Mouse (Mus musculus): ENCODE measurements around the gene Gm5244. TPM values are rescaled to one million over a fixed set of nuclear protein-coding genes. Genes with fewer than 3 reads are reported as not detected.

The Gm5244 gene
- polyA plus RNA-seq (2014; fragmentation: Illumina TruSeq; extraction: RNeasy Lipid Tissue Mini Kit (QIAGEN cat#74804); ENCODE audit: low replicate concordance), result not detected

DNA sequence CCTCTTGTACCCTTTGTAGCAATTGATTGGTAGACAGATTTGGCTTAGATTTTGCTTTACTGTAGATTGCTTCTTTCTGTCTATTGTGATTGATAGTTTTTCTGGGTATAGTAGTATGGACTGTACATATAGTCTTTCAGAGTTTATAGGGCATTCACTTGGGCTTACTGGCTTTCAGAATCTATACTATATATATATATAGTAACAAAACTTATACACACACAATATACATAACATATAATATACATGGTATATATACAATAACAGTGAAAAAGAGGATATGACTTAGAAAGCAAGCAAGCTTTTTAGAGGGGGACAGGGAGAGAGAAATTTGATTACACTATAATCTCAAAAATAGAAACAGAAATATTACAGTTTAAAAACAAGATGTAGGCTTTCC is at the start of gene Gm5244:
Gene Gm5244, plus strand, starts transcription at position 301 of the 400 bp plus-strand sequence.

DNA sequence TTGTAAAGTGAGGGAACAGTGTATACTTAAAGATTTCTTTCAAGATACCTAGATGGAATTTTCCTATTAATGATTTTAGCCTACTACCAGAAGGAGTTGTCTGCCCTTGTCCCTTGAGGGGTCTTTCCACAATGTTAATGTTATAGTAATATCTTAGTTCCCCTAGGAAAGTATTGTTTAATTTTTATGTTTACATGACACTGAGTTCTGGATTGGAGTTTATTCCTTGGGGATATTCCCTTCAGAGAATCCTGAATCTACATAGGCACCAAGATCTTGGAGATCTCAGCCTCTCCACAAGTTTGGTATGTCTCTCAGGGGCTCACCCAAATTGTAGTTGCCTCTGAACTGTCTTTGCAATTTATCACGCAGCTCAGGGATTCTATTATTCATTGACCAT is 10.5 kb downstream of the Gm5244 start, which contains the start of gene Olfr1444:
Gene Olfr1444, plus strand, starts transcription at position 301 of the 400 bp plus-strand sequence.

DNA sequence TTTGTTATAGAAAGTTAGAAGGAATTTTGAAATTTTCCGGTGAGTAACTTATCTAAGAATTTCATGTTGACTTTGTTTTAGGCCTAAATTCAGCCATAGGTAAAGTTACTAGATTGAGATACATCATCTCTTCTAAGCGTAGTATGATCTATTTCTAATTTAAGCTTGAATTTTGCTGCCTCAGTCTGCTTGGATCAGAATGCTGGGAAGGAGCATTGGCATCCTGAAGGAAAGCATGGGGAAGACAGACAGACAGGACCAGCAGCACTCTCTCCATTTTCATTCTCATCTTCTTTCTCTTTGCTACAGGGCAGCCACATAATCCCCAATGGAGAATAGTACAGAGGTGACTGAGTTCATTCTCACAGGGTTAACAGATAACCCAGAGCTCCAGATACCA is 37.1 kb downstream of the Gm5244 start, which contains the start of gene Olfr1445:
Gene Olfr1445, plus strand, starts transcription at position 301 of the 400 bp plus-strand sequence.

GRCm38 (mm10) chr19:12893424-12893823 is 46.9 kb downstream of the Gm5244 start, which contains the start of gene Olfr1446:
TSS of gene Olfr1446 (minus strand) at chr19:12893524.

Other genes starting within 250 kb of the Gm5244 start
- 1.7 TPM for gene Gm4952, start 246.7 kb upstream of the Gm5244 start, polyA plus RNA-seq (2014; fragmentation: Illumina TruSeq; extraction: RNeasy Lipid Tissue Mini Kit (QIAGEN cat#74804); ENCODE audit: low replicate concordance)
- 1.3 TPM for gene Glyat, start 213.4 kb upstream of the Gm5244 start, polyA plus RNA-seq (2014; fragmentation: Illumina TruSeq; extraction: RNeasy Lipid Tissue Mini Kit (QIAGEN cat#74804); ENCODE audit: low replicate concordance)
- gene Olfr1442, start 176.2 kb upstream of the Gm5244 start, polyA plus RNA-seq (2014; fragmentation: Illumina TruSeq; extraction: RNeasy Lipid Tissue Mini Kit (QIAGEN cat#74804); ENCODE audit: low replicate concordance), result not detected
- gene Olfr1443, start 168.6 kb upstream of the Gm5244 start, polyA plus RNA-seq (2014; fragmentation: Illumina TruSeq; extraction: RNeasy Lipid Tissue Mini Kit (QIAGEN cat#74804); ENCODE audit: low replicate concordance), result not detected
- gene Keg1, start 150.9 kb upstream of the Gm5244 start, polyA plus RNA-seq (2014; fragmentation: Illumina TruSeq; extraction: RNeasy Lipid Tissue Mini Kit (QIAGEN cat#74804); ENCODE audit: low replicate concordance), result 0.93 TPM
- 2.5 TPM for gene Cntf, start 81.0 kb upstream of the Gm5244 start, polyA plus RNA-seq (2014; fragmentation: Illumina TruSeq; extraction: RNeasy Lipid Tissue Mini Kit (QIAGEN cat#74804); ENCODE audit: low replicate concordance)
- gene Zfp91, start 50.6 kb upstream of the Gm5244 start, polyA plus RNA-seq (2014; fragmentation: Illumina TruSeq; extraction: RNeasy Lipid Tissue Mini Kit (QIAGEN cat#74804); ENCODE audit: low replicate concordance), result 170 TPM
- 5.0 TPM for gene Lpxn, start 50.5 kb upstream of the Gm5244 start, polyA plus RNA-seq (2014; fragmentation: Illumina TruSeq; extraction: RNeasy Lipid Tissue Mini Kit (QIAGEN cat#74804); ENCODE audit: low replicate concordance)
- gene Olfr1444, start 10.6 kb downstream of the Gm5244 start, polyA plus RNA-seq (2014; fragmentation: Illumina TruSeq; extraction: RNeasy Lipid Tissue Mini Kit (QIAGEN cat#74804); ENCODE audit: low replicate concordance), result not detected
- gene Olfr1445, start 37.2 kb downstream of the Gm5244 start, polyA plus RNA-seq (2014; fragmentation: Illumina TruSeq; extraction: RNeasy Lipid Tissue Mini Kit (QIAGEN cat#74804); ENCODE audit: low replicate concordance), result not detected
- gene Olfr1446, start 46.8 kb downstream of the Gm5244 start, polyA plus RNA-seq (2014; fragmentation: Illumina TruSeq; extraction: RNeasy Lipid Tissue Mini Kit (QIAGEN cat#74804); ENCODE audit: low replicate concordance), result not detected
- not detected for gene Olfr1447, start 57.1 kb downstream of the Gm5244 start, polyA plus RNA-seq (2014; fragmentation: Illumina TruSeq; extraction: RNeasy Lipid Tissue Mini Kit (QIAGEN cat#74804); ENCODE audit: low replicate concordance)
- not detected for gene Olfr1448, start 77.7 kb downstream of the Gm5244 start, polyA plus RNA-seq (2014; fragmentation: Illumina TruSeq; extraction: RNeasy Lipid Tissue Mini Kit (QIAGEN cat#74804); ENCODE audit: low replicate concordance)
- not detected for gene Olfr1449, start 84.2 kb downstream of the Gm5244 start, polyA plus RNA-seq (2014; fragmentation: Illumina TruSeq; extraction: RNeasy Lipid Tissue Mini Kit (QIAGEN cat#74804); ENCODE audit: low replicate concordance)
- not detected for gene Olfr1450, start 103.6 kb downstream of the Gm5244 start, polyA plus RNA-seq (2014; fragmentation: Illumina TruSeq; extraction: RNeasy Lipid Tissue Mini Kit (QIAGEN cat#74804); ENCODE audit: low replicate concordance)
- not detected for gene Olfr1451, start 148.3 kb downstream of the Gm5244 start, polyA plus RNA-seq (2014; fragmentation: Illumina TruSeq; extraction: RNeasy Lipid Tissue Mini Kit (QIAGEN cat#74804); ENCODE audit: low replicate concordance)
- gene Olfr1453, start 181.6 kb downstream of the Gm5244 start, polyA plus RNA-seq (2014; fragmentation: Illumina TruSeq; extraction: RNeasy Lipid Tissue Mini Kit (QIAGEN cat#74804); ENCODE audit: low replicate concordance), result not detected
- not detected for gene Olfr1454, start 213.9 kb downstream of the Gm5244 start, polyA plus RNA-seq (2014; fragmentation: Illumina TruSeq; extraction: RNeasy Lipid Tissue Mini Kit (QIAGEN cat#74804); ENCODE audit: low replicate concordance)